Mouse (Mus musculus) liver, postnatal 0 days (tissue): ENCODE results near the gene Cda.

Source experiments
- CTCF ChIP-seq: sonication (generic); IDR thresholded peaks from 2 replicates; pipeline ENCODE4 v1.5.1; 2016; ENCODE audit warnings: antibody characterized with exemption, low read depth
- EP300 ChIP-seq: IDR thresholded peaks from 2 replicates; pipeline ENCODE4 v1.6.1; 2016; ENCODE audit warnings: antibody characterized with exemption, low read depth, mild to moderate bottlenecking

DNA sequence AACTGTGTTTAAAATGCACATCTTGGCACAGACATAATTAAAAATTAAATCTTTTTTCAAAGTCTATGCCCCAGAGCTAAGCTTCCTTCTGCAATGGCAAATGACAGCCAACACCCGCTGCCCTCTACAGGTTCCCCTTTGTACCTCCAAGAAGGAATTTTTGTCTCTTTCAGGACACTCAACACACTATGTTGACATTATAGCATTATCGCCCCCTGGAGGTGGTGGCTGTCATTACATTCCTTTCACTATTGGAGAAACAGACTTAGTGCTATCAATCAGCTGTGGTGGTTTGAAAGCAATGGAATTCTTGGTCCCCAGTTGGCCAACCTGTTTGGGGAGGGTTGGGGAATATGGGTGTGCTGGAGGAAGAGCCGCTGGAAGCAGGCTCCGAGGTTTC, 27.8 kb downstream of the Cda start:
- no peak for TF ChIP-seq EP300
- TF ChIP-seq CTCF: peak; percentile 70
